Mouse (Mus musculus) heart, embryonic 12.5 days (tissue): ENCODE results near the gene Eva1c. TPM values are rescaled to one million over a fixed set of nuclear protein-coding genes. Genes with fewer than 3 reads are reported as not detected.

Experiments used
- ATAC-seq: fragments of 200-750 bp; cut with Nextera tagmentation; 2 replicates; pipeline ENCODE4 v1.8.0; 2017; ENCODE audit warnings: moderate TSS enrichment, moderate library complexity; ENCODE audit not compliant: insufficient number of reproducible peaks, low FRiP score
- H3K27ac ChIP-seq: fragments of 300-500 bp; sonication (generic); 2 replicates; pipeline ENCODE4 v1.5.1; 2016; ENCODE audit warnings: mild to moderate bottlenecking, moderate library complexity; ENCODE audit not compliant: poor library complexity, severe bottlenecking
- H3K27me3 ChIP-seq: fragments of 300-500 bp; sonication (generic); replicated peaks from 2 replicates; pipeline ENCODE4 v1.6.1; 2016; ENCODE audit warnings: mild to moderate bottlenecking, moderate library complexity
- H3K36me3 ChIP-seq: fragments of 300-500 bp; sonication (generic); 2 replicates; pipeline ENCODE4 v1.6.1; 2016; ENCODE audit warnings: mild to moderate bottlenecking, moderate library complexity
- H3K4me1 ChIP-seq: fragments of 300-500 bp; sonication (generic); replicated peaks from 2 replicates; pipeline ENCODE4 v1.6.1; 2016; ENCODE audit warnings: mild to moderate bottlenecking
- H3K4me2 ChIP-seq: fragments of 300-500 bp; sonication (generic); 2 replicates; pipeline ENCODE4 v1.6.1; 2016; ENCODE audit warnings: mild to moderate bottlenecking, moderate library complexity
- H3K4me3 ChIP-seq: fragments of 300-500 bp; sonication (generic); 2 replicates; pipeline ENCODE4 v1.5.1; 2016; ENCODE audit warnings: mild to moderate bottlenecking
- H3K9ac ChIP-seq: fragments of 300-500 bp; sonication (generic); 2 replicates; pipeline ENCODE4 v1.6.1; 2016; ENCODE audit warnings: mild to moderate bottlenecking, moderate library complexity
- H3K9me3 ChIP-seq: fragments of 300-500 bp; sonication (generic); replicated peaks from 2 replicates; pipeline ENCODE4 v1.6.1; 2016; ENCODE audit warnings: mild to moderate bottlenecking, moderate library complexity
- WGBS: fragments of 180-500 bp; shearing (Covaris S2); methylation state at CpG from one replicate; pipeline ENCODE4 v1.1.7; 2016; 5-methylcytosine and 5-hydroxymethylcytosine counted together
- polyA plus RNA-seq: library from polyadenylated mRNA; unstranded; fragments of >200 nt; fragmentation: Nextera tagmentation; extraction: Ambion mirVana; gene quantifications from 2 replicates; pipeline ENCODE4 v1.2.1, GENCODE M21; 2016

The Eva1c gene
- polyA plus RNA-seq, 1 experiment from 2014 or later: 2.1 TPM

- Histone ChIP-seq H3K27me3 (0 out of 2 replicates have a peak, but pooled peaks cover 3% of the 10 kb centered on the region), H3K4me2 (peak overlapping the region; percentile 46; the same call in 1 of the 2 replicates), H3K4me3 (no peak overlapping the region), H3K27ac (no peak overlapping the region), H3K36me3 (no peaks in the 10 kb centered on the region), H3K4me1 (peaks cover 31% of the 10 kb centered on the region), H3K9ac (no peak overlapping the region), H3K9me3 (no peaks in the 10 kb centered on the region)
- 26% methylated on average over 8 of the region's 8 CpGs for WGBS
- no peak for ATAC-seq
These were observed 65.6 kb downstream of the Eva1c start for GRCm38 (mm10) chr16:90892081-90892480.

- Histone ChIP-seq H3K4me2 (no peak overlapping the region), H3K27ac (no peak overlapping the region), H3K9ac (no peak overlapping the region), H3K9me3 (no peaks in the 10 kb centered on the region), H3K36me3 (no peaks in the 10 kb centered on the region), H3K4me1 (peaks cover 31% of the 10 kb centered on the region), H3K4me3 (no peak overlapping the region), H3K27me3 (0 out of 2 replicates have a peak, but pooled peaks cover 3% of the 10 kb centered on the region)
- 63% methylated on average over 7 of the region's 7 CpGs for WGBS
- no peak for ATAC-seq
These were observed 66.5 kb downstream of the Eva1c start for GRCm38 (mm10) chr16:90893019-90893418.

DNA sequence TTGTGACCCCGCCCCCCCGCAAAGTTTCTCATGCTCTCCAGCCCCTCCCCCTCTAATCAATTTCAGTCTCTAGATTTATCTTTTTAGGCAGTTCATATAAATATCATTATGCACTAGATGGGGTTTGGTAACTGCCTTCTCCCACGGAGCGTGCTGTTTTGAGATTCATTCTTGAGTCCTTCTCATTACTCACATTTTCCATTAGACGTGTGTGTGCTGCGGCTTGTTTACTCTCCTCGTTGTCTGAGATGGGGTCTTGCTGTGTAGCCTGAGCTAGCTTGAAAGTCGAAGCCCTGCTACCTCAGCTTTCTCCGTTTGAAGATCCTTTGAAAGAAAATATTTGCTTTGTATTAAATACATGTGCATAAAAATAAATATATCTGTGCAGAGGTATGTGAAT is 67.3 kb downstream of the Eva1c start:
- no peak for ATAC-seq
- WGBS: 58% methylated on average over 9 of the region's 9 CpGs
- Histone ChIP-seq H3K4me3 (no peak overlapping the region), H3K27ac (no peak overlapping the region), H3K4me1 (peaks cover 31% of the 10 kb centered on the region), H3K9me3 (no peaks in the 10 kb centered on the region), H3K4me2 (no peak overlapping the region), H3K9ac (no peak overlapping the region), H3K27me3 (0 out of 2 replicates have a peak, but pooled peaks cover 3% of the 10 kb centered on the region), H3K36me3 (no peaks in the 10 kb centered on the region)

DNA sequence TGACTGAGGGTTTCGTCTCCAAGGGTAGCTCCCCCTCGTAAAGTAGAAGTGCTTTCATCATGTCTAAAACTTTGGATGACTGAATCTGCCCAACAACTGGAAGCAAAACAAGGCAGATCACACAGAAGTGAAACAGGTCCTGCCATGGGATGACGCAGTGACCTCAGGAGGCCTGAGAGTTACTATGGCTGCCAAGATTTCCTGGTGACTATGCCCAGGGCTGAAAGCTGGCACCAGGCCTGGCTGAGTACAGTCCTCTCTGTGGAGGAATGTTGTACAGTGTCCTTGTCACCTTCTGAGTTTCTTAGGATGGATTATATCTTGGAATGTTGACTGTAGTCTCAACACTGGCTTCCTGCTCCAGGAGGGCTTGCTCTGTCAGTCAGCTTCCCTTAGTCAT is 71.1 kb downstream of the Eva1c start:
- no peak overlapping the region for H3K27ac ChIP-seq
- H3K36me3 ChIP-seq: no peaks in the 10 kb centered on the region
- H3K9ac ChIP-seq: no peak overlapping the region
- H3K4me3 ChIP-seq: no peak overlapping the region
- H3K4me1 ChIP-seq: peaks cover 19% of the 10 kb centered on the region
- ATAC-seq: no peak
- 84% methylated on average over 3 of the region's 3 CpGs for WGBS
- no peaks in the 10 kb centered on the region for H3K9me3 ChIP-seq
- H3K4me2 ChIP-seq: no peak overlapping the region
- no peaks in the 10 kb centered on the region for H3K27me3 ChIP-seq

DNA sequence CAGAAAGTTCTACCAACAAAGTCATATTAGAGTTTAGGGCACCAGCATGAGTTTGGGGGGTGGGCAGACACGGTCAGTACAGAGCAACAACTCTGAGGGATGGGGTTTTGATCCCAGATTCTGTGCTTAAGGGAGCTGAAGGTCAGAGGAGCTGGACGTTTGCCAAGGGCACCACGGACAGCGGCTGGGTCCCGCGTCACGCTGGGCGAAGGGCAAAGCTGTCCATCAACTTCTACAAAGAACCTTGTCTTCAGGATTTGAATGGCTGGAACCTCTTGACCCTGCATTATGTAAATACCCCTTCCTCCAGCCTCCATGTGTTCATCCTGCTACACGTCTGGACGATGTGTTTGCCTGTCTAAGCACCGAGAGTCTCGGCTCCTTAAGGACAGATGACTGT is 73.0 kb downstream of the Eva1c start:
- H3K4me1 ChIP-seq: peaks cover 9% of the 10 kb centered on the region
- H3K4me3 ChIP-seq: no peak overlapping the region
- WGBS: 51% methylated on average over 12 of the region's 12 CpGs
- H3K27ac ChIP-seq: no peak overlapping the region
- no peak for ATAC-seq
- H3K9me3 ChIP-seq: no peaks in the 10 kb centered on the region
- H3K4me2 ChIP-seq: no peak overlapping the region
- H3K9ac ChIP-seq: no peak overlapping the region
- H3K27me3 ChIP-seq: 0 out of 2 replicates have a peak, but pooled peaks cover 9% of the 10 kb centered on the region
- H3K36me3 ChIP-seq: no peaks in the 10 kb centered on the region

DNA sequence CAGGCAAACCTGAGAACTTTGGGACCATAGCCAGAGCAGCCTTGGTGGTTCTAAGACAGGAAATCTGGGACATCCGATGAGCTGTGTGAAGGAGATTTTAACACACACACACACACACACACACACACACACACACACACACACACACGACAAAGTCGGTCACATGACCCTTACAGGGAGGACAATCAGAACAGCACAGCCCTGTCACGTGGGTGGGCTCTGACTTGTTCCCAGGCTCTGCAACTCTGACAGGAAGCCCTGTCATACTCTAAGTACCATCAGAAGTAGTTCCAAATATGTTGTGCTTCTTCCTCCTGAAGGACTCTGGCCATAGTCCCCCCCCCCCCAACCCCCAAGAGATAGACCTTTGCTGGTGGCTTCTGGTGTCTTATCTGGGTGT is 74.8 kb downstream of the Eva1c start:
- 49% methylated on average over 4 of the region's 4 CpGs for WGBS
- H3K27ac ChIP-seq: no peak overlapping the region
- no peak overlapping the region for H3K4me3 ChIP-seq

GRCm38 (mm10) chr16:90903300-90903699 is 76.8 kb downstream of the Eva1c start:
- no peak overlapping the region for H3K4me3 ChIP-seq
- 32% methylated on average over 5 of the region's 5 CpGs for WGBS
- no peak for ATAC-seq

More for the DNA sequence above, 74.8 kb downstream of the Eva1c start:
- Histone ChIP-seq H3K36me3 (no peaks in the 10 kb centered on the region), H3K9me3 (no peaks in the 10 kb centered on the region), H3K9ac (no peak overlapping the region), H3K27me3 (0 out of 2 replicates have a peak, but pooled peaks cover 9% of the 10 kb centered on the region), H3K4me2 (no peak overlapping the region), H3K4me1 (peaks cover 9% of the 10 kb centered on the region)
- ATAC-seq: no peak

DNA sequence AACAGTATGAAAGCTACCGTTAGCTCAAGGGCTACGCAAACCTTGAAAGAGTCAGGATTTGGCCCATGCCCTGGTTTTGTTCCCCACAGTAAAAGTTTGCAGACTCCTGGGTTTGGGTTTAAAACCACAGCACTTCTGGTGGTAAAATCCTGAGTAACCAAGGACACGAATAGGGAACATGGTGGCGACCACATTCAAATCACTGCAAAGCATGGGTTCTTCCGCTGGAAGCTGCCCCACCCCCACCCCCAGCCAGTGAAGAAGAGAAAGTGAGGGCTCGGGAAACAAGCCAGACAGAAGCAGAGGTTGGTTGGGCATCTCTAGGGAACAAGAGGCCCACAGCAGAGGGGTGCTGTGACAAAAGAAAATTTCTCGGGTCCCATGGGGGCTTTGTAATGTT is 80.7 kb downstream of the Eva1c start:
- Histone ChIP-seq H3K36me3 (no peaks in the 10 kb centered on the region), H3K4me3 (no peak overlapping the region), H3K4me2 (no peak overlapping the region), H3K4me1 (peaks cover 3% of the 10 kb centered on the region; the same call in 1 of the 2 replicates), H3K9me3 (no peaks in the 10 kb centered on the region), H3K27ac (no peak overlapping the region), H3K9ac (no peak overlapping the region), H3K27me3 (peaks cover 22% of the 10 kb centered on the region; the same call in 1 of the 2 replicates)
- no peak for ATAC-seq
- WGBS: 68% methylated on average over 7 of the region's 7 CpGs

More at GRCm38 (mm10) chr16:90903300-90903699, 76.8 kb downstream of the Eva1c start:
- H3K27me3 ChIP-seq: 0 out of 2 replicates have a peak, but pooled peaks cover 14% of the 10 kb centered on the region
- no peaks in the 10 kb centered on the region for H3K36me3 ChIP-seq
- H3K9ac ChIP-seq: no peak overlapping the region
- peaks cover 9% of the 10 kb centered on the region for H3K4me1 ChIP-seq
- no peak overlapping the region for H3K27ac ChIP-seq
- H3K9me3 ChIP-seq: no peaks in the 10 kb centered on the region
- no peak overlapping the region for H3K4me2 ChIP-seq

GRCm38 (mm10) chr16:90910855-90911533 is 84.5 kb downstream of the Eva1c start:
- H3K9me3 ChIP-seq: no peaks in the 10 kb centered on the region
- no peaks in the 10 kb centered on the region for H3K36me3 ChIP-seq
- H3K4me1 ChIP-seq: 0 out of 2 replicates have a peak, but pooled peaks cover 3% of the 10 kb centered on the region
- H3K27ac ChIP-seq: no peak overlapping the region
- WGBS: 58% methylated on average over 17 of the region's 17 CpGs
- 0 out of 2 replicates have a peak overlapping the region, but pooled peaks have one; percentile 31 for H3K9ac ChIP-seq
- ATAC-seq: no peak
- H3K4me2 ChIP-seq: no peak overlapping the region
- H3K27me3 ChIP-seq: peaks cover 13% of the 10 kb centered on the region; the same call in 1 of the 2 replicates
- no peak overlapping the region for H3K4me3 ChIP-seq

GRCm38 (mm10) chr16:90911766-90912165 is 85.2 kb downstream of the Eva1c start:
- Histone ChIP-seq H3K4me2 (no peak overlapping the region), H3K27ac (no peak overlapping the region), H3K9me3 (no peaks in the 10 kb centered on the region), H3K27me3 (peaks cover 13% of the 10 kb centered on the region; the same call in 1 of the 2 replicates), H3K36me3 (no peaks in the 10 kb centered on the region), H3K9ac (no peak overlapping the region), H3K4me3 (no peak overlapping the region), H3K4me1 (peaks cover 6% of the 10 kb centered on the region; the same call in 1 of the 2 replicates)
- no peak for ATAC-seq
- WGBS: 87% methylated on average over 13 of the region's 13 CpGs

DNA sequence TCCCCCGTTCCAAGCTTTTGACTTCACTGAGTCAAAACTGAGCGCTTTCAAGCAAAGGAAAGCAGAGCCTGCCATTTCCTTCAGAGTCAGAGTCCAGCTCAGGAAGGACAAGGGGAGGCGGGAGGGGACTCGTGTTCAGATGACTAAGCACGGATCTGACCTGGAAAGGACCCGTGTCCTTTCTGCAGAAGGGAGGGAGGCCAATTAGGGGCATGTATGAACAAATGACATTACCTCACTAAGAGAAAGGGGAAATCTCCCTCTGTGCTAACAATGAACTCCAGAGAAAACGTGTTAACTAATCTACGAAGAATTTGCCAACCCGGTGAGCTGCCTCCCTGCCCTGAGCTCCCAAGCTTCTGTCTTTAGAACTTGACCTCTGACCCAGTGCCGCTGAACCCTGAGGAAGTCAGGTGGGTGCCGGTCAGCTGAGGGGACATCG is 89.5 kb downstream of the Eva1c start:
- ATAC-seq: peak; percentile 46; the same call in 1 of the 2 replicates
- Histone ChIP-seq H3K36me3 (no peaks in the 10 kb centered on the region), H3K27me3 (no peaks in the 10 kb centered on the region), H3K4me3 (no peak overlapping the region), H3K9me3 (peaks cover 5% of the 10 kb centered on the region; the same call in 1 of the 2 replicates), H3K4me2 (peak overlapping the region; percentile 20; the same call in 1 of the 2 replicates), H3K27ac (0 out of 2 replicates have a peak overlapping the region, but pooled peaks have one; percentile 56), H3K4me1 (peaks cover 4% of the 10 kb centered on the region), H3K9ac (no peak overlapping the region)
- WGBS: 30% methylated on average over 12 of the region's 12 CpGs
